Mouse (Mus musculus): ENCODE data around the gene Gm572. TPM values are rescaled to one million over a fixed set of nuclear protein-coding genes. Genes with fewer than 3 reads are reported as not detected.
A peak's percentile ranks its signal among the peaks of the same experiment; 100 is the strongest.

Gene Gm572
- polyA plus RNA-seq, 1 experiment from 2014 or later = 0.19 TPM

GRCm38 (mm10) chr4:148639455-148639854 lies 3.7 kb upstream of the Gm572 start:
- H3K27me3 ChIP-seq (ENCODE audit: control insufficient read depth, insufficient read depth, low read length) = no peaks in the 10 kb centered on the region
- no peak overlapping the region for H3K9ac ChIP-seq (ENCODE audit: low read length)
- H3K4me3 ChIP-seq (ENCODE audit: control insufficient read depth in 1 of 2, insufficient read depth in 1 of 2, low read depth in 1 of 2, low read length in 2 of 2) = no peak overlapping the region
- H3K4me2 ChIP-seq (ENCODE audit: low read length) = no peak overlapping the region
- WGBS = 83% methylated on average over 2 of the region's 2 CpGs
- peaks cover 10% of the 10 kb centered on the region in 2 experiments for H3K4me1 ChIP-seq (ENCODE audit: control insufficient read depth in 2 of 2, insufficient read depth in 2 of 2, low read length in 2 of 2)
- no peaks in the 10 kb centered on the region for H3K36me3 ChIP-seq (ENCODE audit: control insufficient read depth, insufficient read depth, low read length)
- ATAC-seq (ENCODE audit: insufficient number of reproducible peaks, insufficient read depth, low FRiP score, low read depth) = no peak
- no peak overlapping the region for H3K27ac ChIP-seq (replicated peaks in 1 of 2; ENCODE audit: control insufficient read depth in 1 of 2, insufficient read depth in 1 of 2, low read depth in 2 of 2, low read length in 2 of 2)
- H3K9me3 ChIP-seq (ENCODE audit: control insufficient read depth, low read length) = no peaks in the 10 kb centered on the region

GRCm38 (mm10) chr4:148641121-148641520 lies 2.0 kb upstream of the Gm572 start:
- Histone ChIP-seq H3K27ac (replicated peaks in 1 of 2; ENCODE audit: control insufficient read depth in 1 of 2, insufficient read depth in 1 of 2, low read depth in 2 of 2, low read length in 2 of 2) (no peak overlapping the region), H3K27me3 (ENCODE audit: control insufficient read depth, insufficient read depth, low read length) (no peaks in the 10 kb centered on the region), H3K9me3 (ENCODE audit: control insufficient read depth, low read length) (no peaks in the 10 kb centered on the region), H3K4me3 (ENCODE audit: control insufficient read depth in 1 of 2, insufficient read depth in 1 of 2, low read depth in 1 of 2, low read length in 2 of 2) (no peak overlapping the region), H3K4me1 (ENCODE audit: control insufficient read depth in 2 of 2, insufficient read depth in 2 of 2, low read length in 2 of 2) (peaks cover 10 to 11% of the 10 kb centered on the region in 2 experiments), H3K36me3 (ENCODE audit: control insufficient read depth, insufficient read depth, low read length) (no peaks in the 10 kb centered on the region), H3K9ac (ENCODE audit: low read length) (no peak overlapping the region), H3K4me2 (ENCODE audit: low read length) (no peak overlapping the region)
- ATAC-seq (ENCODE audit: insufficient number of reproducible peaks, insufficient read depth, low FRiP score, low read depth) = no peak
- WGBS = 84% methylated on average over 5 of the region's 5 CpGs

GRCm38 (mm10) chr4:148644157-148644511 lies 1.0 kb downstream of the Gm572 start:
- Histone ChIP-seq H3K27me3 (ENCODE audit: control insufficient read depth, insufficient read depth, low read length) (no peaks in the 10 kb centered on the region), H3K4me3 (ENCODE audit: control insufficient read depth in 1 of 2, insufficient read depth in 1 of 2, low read depth in 1 of 2, low read length in 2 of 2) (no peak overlapping the region), H3K9ac (ENCODE audit: low read length) (0 out of 2 replicates have a peak overlapping the region, but pooled peaks have one; percentile 36), H3K9me3 (ENCODE audit: control insufficient read depth, low read length) (no peaks in the 10 kb centered on the region), H3K27ac (replicated peaks in 1 of 2; ENCODE audit: control insufficient read depth in 1 of 2, insufficient read depth in 1 of 2, low read depth in 2 of 2, low read length in 2 of 2) (no peak overlapping the region), H3K4me1 (ENCODE audit: control insufficient read depth in 2 of 2, insufficient read depth in 2 of 2, low read length in 2 of 2) (peaks cover 10 to 11% of the 10 kb centered on the region in 2 experiments), H3K36me3 (ENCODE audit: control insufficient read depth, insufficient read depth, low read length) (no peaks in the 10 kb centered on the region), H3K4me2 (ENCODE audit: low read length) (peak overlapping the region; percentile 54)
- no peak for ATAC-seq (ENCODE audit: insufficient number of reproducible peaks, insufficient read depth, low FRiP score, low read depth)
- under 1% methylated on average over 9 of the region's 9 CpGs for WGBS

- no peaks in the 10 kb centered on the region for H3K9me3 ChIP-seq (ENCODE audit: control insufficient read depth, low read length)
- no peak overlapping the region for H3K9ac ChIP-seq (ENCODE audit: low read length)
- WGBS = 81% methylated on average over 6 of the region's 6 CpGs
- H3K27ac ChIP-seq (replicated peaks in 1 of 2; ENCODE audit: control insufficient read depth in 1 of 2, insufficient read depth in 1 of 2, low read depth in 2 of 2, low read length in 2 of 2) = no peak overlapping the region
- H3K4me2 ChIP-seq (ENCODE audit: low read length) = no peak overlapping the region
- peaks cover 10 to 11% of the 10 kb centered on the region in 2 experiments for H3K4me1 ChIP-seq (ENCODE audit: control insufficient read depth in 2 of 2, insufficient read depth in 2 of 2, low read length in 2 of 2)
- no peaks in the 10 kb centered on the region for H3K36me3 ChIP-seq (ENCODE audit: control insufficient read depth, insufficient read depth, low read length)
- no peak overlapping the region for H3K4me3 ChIP-seq (ENCODE audit: control insufficient read depth in 1 of 2, insufficient read depth in 1 of 2, low read depth in 1 of 2, low read length in 2 of 2)
- H3K27me3 ChIP-seq (ENCODE audit: control insufficient read depth, insufficient read depth, low read length) = no peaks in the 10 kb centered on the region
- ATAC-seq (ENCODE audit: insufficient number of reproducible peaks, insufficient read depth, low FRiP score, low read depth) = no peak
Measured at GRCm38 (mm10) chr4:148644926-148645325, 1.8 kb downstream of the Gm572 start.

GRCm38 (mm10) chr4:148646616-148647015 lies 3.5 kb downstream of the Gm572 start:
- H3K4me3 ChIP-seq (ENCODE audit: control insufficient read depth in 1 of 2, insufficient read depth in 1 of 2, low read depth in 1 of 2, low read length in 2 of 2) = peak overlapping the region in 1 of 2 experiments; percentile 13; a peak in 1 of 4 replicates
- 14% methylated on average over 11 of the region's 11 CpGs for WGBS

GRCm38 (mm10) chr4:148649309-148649708 lies 6.2 kb downstream of the Gm572 start:
- H3K4me1 ChIP-seq (ENCODE audit: control insufficient read depth in 2 of 2, insufficient read depth in 2 of 2, low read length in 2 of 2) = peaks cover 1 to 3% of the 10 kb centered on the region in 2 experiments; a peak in 2 of 4 replicates
- ATAC-seq (ENCODE audit: insufficient number of reproducible peaks, insufficient read depth, low FRiP score, low read depth) = no peak
- no peaks in the 10 kb centered on the region for H3K27me3 ChIP-seq (ENCODE audit: control insufficient read depth, insufficient read depth, low read length)
- 0 out of 2 replicates have a peak, but pooled peaks cover 3% of the 10 kb centered on the region for H3K9me3 ChIP-seq (ENCODE audit: control insufficient read depth, low read length)
- no peak overlapping the region for H3K27ac ChIP-seq (replicated peaks in 1 of 2; ENCODE audit: control insufficient read depth in 1 of 2, insufficient read depth in 1 of 2, low read depth in 2 of 2, low read length in 2 of 2)
- no peak overlapping the region for H3K4me3 ChIP-seq (ENCODE audit: control insufficient read depth in 1 of 2, insufficient read depth in 1 of 2, low read depth in 1 of 2, low read length in 2 of 2)
- no peaks in the 10 kb centered on the region for H3K36me3 ChIP-seq (ENCODE audit: control insufficient read depth, insufficient read depth, low read length)
- H3K9ac ChIP-seq (ENCODE audit: low read length) = no peak overlapping the region
- 65% methylated on average over 3 of the region's 3 CpGs for WGBS
- H3K4me2 ChIP-seq (ENCODE audit: low read length) = no peak overlapping the region

More at GRCm38 (mm10) chr4:148646616-148647015, 3.5 kb downstream of the Gm572 start:
- Histone ChIP-seq H3K27ac (replicated peaks in 1 of 2; ENCODE audit: control insufficient read depth in 1 of 2, insufficient read depth in 1 of 2, low read depth in 2 of 2, low read length in 2 of 2) (peak overlapping the region; percentile 42 to 80), H3K9me3 (ENCODE audit: control insufficient read depth, low read length) (no peaks in the 10 kb centered on the region), H3K4me2 (ENCODE audit: low read length) (peak overlapping the region; percentile 40), H3K36me3 (ENCODE audit: control insufficient read depth, insufficient read depth, low read length) (no peaks in the 10 kb centered on the region), H3K9ac (ENCODE audit: low read length) (no peak overlapping the region), H3K27me3 (ENCODE audit: control insufficient read depth, insufficient read depth, low read length) (no peaks in the 10 kb centered on the region), H3K4me1 (ENCODE audit: control insufficient read depth in 2 of 2, insufficient read depth in 2 of 2, low read length in 2 of 2) (peaks cover 10 to 11% of the 10 kb centered on the region in 2 experiments)
- peak; percentile 86 for ATAC-seq (ENCODE audit: insufficient number of reproducible peaks, insufficient read depth, low FRiP score, low read depth)

GRCm38 (mm10) chr4:148651045-148651444 lies 7.9 kb downstream of the Gm572 start:
- H3K4me3 ChIP-seq (ENCODE audit: control insufficient read depth in 1 of 2, insufficient read depth in 1 of 2, low read depth in 1 of 2, low read length in 2 of 2) = no peak overlapping the region
- H3K27me3 ChIP-seq (ENCODE audit: control insufficient read depth, insufficient read depth, low read length) = no peaks in the 10 kb centered on the region
- no peaks in the 10 kb centered on the region for H3K36me3 ChIP-seq (ENCODE audit: control insufficient read depth, insufficient read depth, low read length)
- H3K27ac ChIP-seq (replicated peaks in 1 of 2; ENCODE audit: control insufficient read depth in 1 of 2, insufficient read depth in 1 of 2, low read depth in 2 of 2, low read length in 2 of 2) = no peak overlapping the region
- H3K9me3 ChIP-seq (ENCODE audit: control insufficient read depth, low read length) = 0 out of 2 replicates have a peak, but pooled peaks cover 3% of the 10 kb centered on the region
- WGBS = 78% methylated on average over 9 of the region's 9 CpGs
- H3K4me2 ChIP-seq (ENCODE audit: low read length) = no peak overlapping the region
- H3K9ac ChIP-seq (ENCODE audit: low read length) = no peak overlapping the region
- no peaks in the 10 kb centered on the region for H3K4me1 ChIP-seq (ENCODE audit: control insufficient read depth in 2 of 2, insufficient read depth in 2 of 2, low read length in 2 of 2)
- no peak for ATAC-seq (ENCODE audit: insufficient number of reproducible peaks, insufficient read depth, low FRiP score, low read depth)
